Mouse (Mus musculus): ENCODE measurements around the gene Fitm1. TPM values are rescaled to one million over a fixed set of nuclear protein-coding genes. Genes with fewer than 3 reads are reported as not detected.

Gene Fitm1
- polyA plus RNA-seq, 1 experiment from 2014 or later = 2.0 TPM

- Histone ChIP-seq H3K27me3 (replicated peaks) (no peaks in the 10 kb centered on the region), H3K4me1 (peaks cover 12% of the 10 kb centered on the region), H3K27ac (replicated peaks) (peak overlapping the region; percentile 63; the same call in 1 of the 2 replicates), H3K9me3 (replicated peaks) (no peaks in the 10 kb centered on the region), H3K4me2 (peak overlapping the region; percentile 54), H3K4me3 (replicated peaks) (peak overlapping the region; percentile 34), H3K9ac (replicated peaks) (no peak overlapping the region), H3K36me3 (peaks cover 82% of the 10 kb centered on the region)
- peak; percentile 86; the same call in 1 of the 2 replicates for ATAC-seq (ENCODE audit: low FRiP score)
- 24% methylated on average over 19 of the region's 19 CpGs for WGBS
Measured at GRCm38 (mm10) chr14:55603633-55604576, 28.5 kb downstream of the Fitm1 start.

GRCm38 (mm10) chr14:55604823-55605222, 29.4 kb downstream of the Fitm1 start:
- Histone ChIP-seq H3K27me3 (replicated peaks) (no peaks in the 10 kb centered on the region), H3K36me3 (peaks cover 82% of the 10 kb centered on the region), H3K4me3 (replicated peaks) (no peak overlapping the region), H3K4me2 (peak overlapping the region; percentile 54), H3K4me1 (peaks cover 12% of the 10 kb centered on the region), H3K9me3 (replicated peaks) (no peaks in the 10 kb centered on the region), H3K9ac (replicated peaks) (no peak overlapping the region), H3K27ac (replicated peaks) (no peak overlapping the region)
- 86% methylated on average over 11 of the region's 11 CpGs for WGBS
- ATAC-seq (ENCODE audit: low FRiP score) = no peak

GRCm38 (mm10) chr14:55605743-55606459, 30.5 kb downstream of the Fitm1 start:
- Histone ChIP-seq H3K4me1 (peaks cover 12% of the 10 kb centered on the region), H3K36me3 (peaks cover 80% of the 10 kb centered on the region), H3K4me2 (no peak overlapping the region), H3K9me3 (replicated peaks) (no peaks in the 10 kb centered on the region), H3K27ac (replicated peaks) (no peak overlapping the region), H3K27me3 (replicated peaks) (no peaks in the 10 kb centered on the region), H3K4me3 (replicated peaks) (no peak overlapping the region), H3K9ac (replicated peaks) (no peak overlapping the region)
- whole genome bisulfite sequencing = 94% methylated on average over 16 of the region's 16 CpGs
- ATAC-seq (ENCODE audit: low FRiP score) = no peak

- 95% methylated on average over 6 of the region's 6 CpGs for WGBS
- peaks cover 56% of the 10 kb centered on the region for H3K36me3 ChIP-seq
- H3K9ac ChIP-seq (replicated peaks) = no peak overlapping the region
- no peak overlapping the region for H3K4me3 ChIP-seq (replicated peaks)
- no peaks in the 10 kb centered on the region for H3K27me3 ChIP-seq (replicated peaks)
- H3K4me1 ChIP-seq = peaks cover 11% of the 10 kb centered on the region
- no peak for ATAC-seq (ENCODE audit: low FRiP score)
- no peak overlapping the region for H3K4me2 ChIP-seq
- no peaks in the 10 kb centered on the region for H3K9me3 ChIP-seq (replicated peaks)
- no peak overlapping the region for H3K27ac ChIP-seq (replicated peaks)
Measured at GRCm38 (mm10) chr14:55608339-55608738, 32.9 kb downstream of the Fitm1 start.

- H3K4me1 ChIP-seq = no peaks in the 10 kb centered on the region
- 80% methylated on average over 6 of the region's 6 CpGs for WGBS
- H3K27ac ChIP-seq (replicated peaks) = no peak overlapping the region
- no peak overlapping the region for H3K4me2 ChIP-seq
- H3K9ac ChIP-seq (replicated peaks) = no peak overlapping the region
- H3K36me3 ChIP-seq = peaks cover 23% of the 10 kb centered on the region
- H3K27me3 ChIP-seq (replicated peaks) = no peaks in the 10 kb centered on the region
- no peaks in the 10 kb centered on the region for H3K9me3 ChIP-seq (replicated peaks)
- ATAC-seq (ENCODE audit: low FRiP score) = no peak
- H3K4me3 ChIP-seq (replicated peaks) = no peak overlapping the region
Measured at GRCm38 (mm10) chr14:55613346-55613745, 37.9 kb downstream of the Fitm1 start.

- H3K9ac ChIP-seq (replicated peaks) = no peak overlapping the region
- H3K36me3 ChIP-seq = peaks cover 10% of the 10 kb centered on the region
- no peak overlapping the region for H3K4me3 ChIP-seq (replicated peaks)
- no peaks in the 10 kb centered on the region for H3K4me1 ChIP-seq
- no peak overlapping the region for H3K27ac ChIP-seq (replicated peaks)
- H3K27me3 ChIP-seq (replicated peaks) = no peaks in the 10 kb centered on the region
- no peak for ATAC-seq (ENCODE audit: low FRiP score)
- no peak overlapping the region for H3K4me2 ChIP-seq
- WGBS = 80% methylated on average over 7 of the region's 7 CpGs
- no peaks in the 10 kb centered on the region for H3K9me3 ChIP-seq (replicated peaks)
Measured at GRCm38 (mm10) chr14:55614565-55615178, 39.3 kb downstream of the Fitm1 start.

GRCm38 (mm10) chr14:55615876-55616275, 40.5 kb downstream of the Fitm1 start:
- no peak overlapping the region for H3K4me3 ChIP-seq (replicated peaks)
- WGBS = 59% methylated on average over 2 of the region's 2 CpGs
- no peaks in the 10 kb centered on the region for H3K27me3 ChIP-seq (replicated peaks)
- H3K9ac ChIP-seq (replicated peaks) = no peak overlapping the region
- H3K9me3 ChIP-seq (replicated peaks) = no peaks in the 10 kb centered on the region
- H3K27ac ChIP-seq (replicated peaks) = no peak overlapping the region
- ATAC-seq (ENCODE audit: low FRiP score) = no peak
- no peak overlapping the region for H3K4me2 ChIP-seq
- H3K4me1 ChIP-seq = no peaks in the 10 kb centered on the region
- no peaks in the 10 kb centered on the region for H3K36me3 ChIP-seq

- Histone ChIP-seq H3K4me2 (no peak overlapping the region), H3K36me3 (no peaks in the 10 kb centered on the region), H3K9me3 (replicated peaks) (no peaks in the 10 kb centered on the region), H3K9ac (replicated peaks) (no peak overlapping the region), H3K4me3 (replicated peaks) (no peak overlapping the region), H3K27ac (replicated peaks) (no peak overlapping the region), H3K4me1 (no peaks in the 10 kb centered on the region), H3K27me3 (replicated peaks) (no peaks in the 10 kb centered on the region)
- no peak for ATAC-seq (ENCODE audit: low FRiP score)
- WGBS = 84% methylated on average over 2 of the region's 2 CpGs
Measured at GRCm38 (mm10) chr14:55616844-55617243, 41.4 kb downstream of the Fitm1 start.

- Histone ChIP-seq H3K36me3 (no peaks in the 10 kb centered on the region), H3K9ac (replicated peaks) (peak within 1 kb of the TSS; percentile 29; the same call in 1 of the 2 replicates), H3K9me3 (replicated peaks) (no peaks in the 10 kb centered on the region), H3K27me3 (replicated peaks) (no peaks in the 10 kb centered on the region), H3K4me2 (peak within 1 kb of the TSS; percentile 45), H3K27ac (replicated peaks) (peak within 1 kb of the TSS; percentile 39), H3K4me3 (replicated peaks) (peak within 1 kb of the TSS; percentile 37), H3K4me1 (no peaks in the 10 kb centered on the region)
- 18% methylated on average over 21 of the region's 21 CpGs for WGBS
- peak; percentile 86 for ATAC-seq (ENCODE audit: low FRiP score)
Measured at GRCm38 (mm10) chr14:55617822-55618221, 42.4 kb downstream of the Fitm1 start, which contains the start of gene Rec8. Gene Rec8 (plus strand): TSS chr14:55618037.

- H3K4me3 ChIP-seq (replicated peaks) = peak overlapping the region; percentile 37
- H3K9me3 ChIP-seq (replicated peaks) = no peaks in the 10 kb centered on the region
- ATAC-seq (ENCODE audit: low FRiP score) = peak; percentile 49; the same call in 1 of the 2 replicates
- H3K27me3 ChIP-seq (replicated peaks) = no peaks in the 10 kb centered on the region
- peak overlapping the region; percentile 39 for H3K27ac ChIP-seq (replicated peaks)
- peak overlapping the region; percentile 29; the same call in 1 of the 2 replicates for H3K9ac ChIP-seq (replicated peaks)
- WGBS = 57% methylated on average over 22 of the region's 22 CpGs
- no peaks in the 10 kb centered on the region for H3K36me3 ChIP-seq
- H3K4me1 ChIP-seq = no peaks in the 10 kb centered on the region
- H3K4me2 ChIP-seq = peak overlapping the region; percentile 45
Measured at GRCm38 (mm10) chr14:55618486-55619195, 43.2 kb downstream of the Fitm1 start.
